Mouse (Mus musculus) MEL (cell line): ENCODE results near the gene Zbtb20.

Experiments
- CTCF ChIP-seq, 3 experiments: IDR thresholded peaks in 2 of 3; conservative IDR thresholded peaks in 1 of 3; 2 replicates each; pipeline ENCODE4 v1.5.1; 2011 to 2012; ENCODE audit warnings: low read length in 3 of 3, low read depth in 2 of 3, mild to moderate bottlenecking in 2 of 3, improper control_type of control experiment in 1 of 3, inconsistent platforms in 1 of 3, mixed read lengths in 1 of 3, moderate library complexity in 1 of 3; ENCODE audit not compliant: control insufficient read depth in 1 of 3, insufficient read depth in 1 of 3, poor library complexity in 1 of 3, severe bottlenecking in 1 of 3
- MAFK ChIP-seq: IDR thresholded peaks from 2 replicates; pipeline ENCODE4 v1.6.1; 2011; ENCODE audit warnings: low read depth, mild to moderate bottlenecking, low read length, improper control_type of control experiment, borderline replicate concordance
- MXI1 ChIP-seq: IDR thresholded peaks from 2 replicates; pipeline ENCODE4 v1.6.1; 2011; ENCODE audit warnings: mild to moderate bottlenecking, low read depth, low read length, improper control_type of control experiment
- MYC ChIP-seq: IDR thresholded peaks from 2 replicates; pipeline ENCODE4 v1.6.1; 2011; ENCODE audit warnings: low read depth, mild to moderate bottlenecking, low read length, improper control_type of control experiment, moderate library complexity
- POLR2AphosphoS2 ChIP-seq: IDR thresholded peaks from 2 replicates; pipeline ENCODE4 v1.6.1; 2011; ENCODE audit warnings: low read length, improper control_type of control experiment
- SMC3 ChIP-seq: IDR thresholded peaks from 2 replicates; pipeline ENCODE4 v1.6.1; 2011; ENCODE audit warnings: low read depth, low read length, improper control_type of control experiment

- no peak for TF ChIP-seq MAFK
- no peak for TF ChIP-seq POLR2AphosphoS2
- no peak for TF ChIP-seq MYC
- TF ChIP-seq MXI1: no peak
- no peak for TF ChIP-seq SMC3
- TF ChIP-seq CTCF (IDR thresholded peaks at IDR 0.05 in 2 of 3, conservative IDR thresholded peaks at IDR 0.05 in 1 of 3; ENCODE audit: control insufficient read depth in 1 of 3, insufficient read depth in 1 of 3, low read depth in 2 of 3, low read length in 3 of 3, poor library complexity in 1 of 3, severe bottlenecking in 1 of 3): no peak
These were observed 583.1 kb downstream of the Zbtb20 start for GRCm38 (mm10) chr16:43458726-43459223.
